Mouse (Mus musculus): ENCODE results near the gene Krt27.

The Krt27 gene

DNA sequence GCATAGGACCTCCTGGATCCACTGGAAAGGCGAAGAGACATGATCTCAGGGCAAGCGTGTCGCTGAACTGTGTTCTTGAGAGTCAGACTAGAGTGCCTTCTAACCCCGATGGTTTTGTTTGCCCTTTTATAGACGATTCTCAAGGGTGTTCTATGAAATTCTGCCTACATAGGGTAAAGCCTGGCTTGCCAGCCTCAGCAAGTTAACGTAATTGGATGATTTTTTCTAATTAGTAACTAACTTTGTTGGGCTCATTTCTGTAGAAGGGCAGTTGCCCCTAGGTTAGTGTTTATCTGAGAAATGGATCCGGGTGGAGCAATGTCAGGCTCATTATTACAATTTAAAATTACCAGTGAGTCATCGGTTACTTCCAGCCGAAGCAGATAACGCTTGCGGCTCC is 28.1 kb downstream of the Krt27 start, which contains the start of gene Krt25:
TSS of gene Krt25 (minus strand) at position 101 of the 400 bp plus-strand sequence.
- DNase-seq, result no peak

DNA sequence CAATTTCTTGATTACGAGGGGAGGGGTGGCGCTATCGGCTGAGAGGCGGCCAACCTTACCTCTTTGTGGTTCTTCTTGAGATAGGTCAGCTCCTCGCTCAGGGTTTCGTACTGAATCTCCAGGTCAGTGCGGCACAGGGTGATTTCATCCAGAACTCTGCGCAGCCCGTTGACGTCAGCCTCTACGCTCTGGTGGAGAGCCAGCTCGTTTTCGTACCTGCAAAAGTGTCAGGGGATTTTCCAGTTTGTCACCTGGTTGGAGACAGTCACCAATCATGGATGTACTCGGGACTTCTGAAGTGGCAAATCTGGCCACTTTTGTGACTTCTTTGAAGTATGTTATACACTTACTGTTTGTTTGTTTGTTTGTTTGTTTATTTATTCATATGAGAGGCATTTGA is 29.8 kb downstream of the Krt27 start:
- DNase-seq, result no peak

DNA sequence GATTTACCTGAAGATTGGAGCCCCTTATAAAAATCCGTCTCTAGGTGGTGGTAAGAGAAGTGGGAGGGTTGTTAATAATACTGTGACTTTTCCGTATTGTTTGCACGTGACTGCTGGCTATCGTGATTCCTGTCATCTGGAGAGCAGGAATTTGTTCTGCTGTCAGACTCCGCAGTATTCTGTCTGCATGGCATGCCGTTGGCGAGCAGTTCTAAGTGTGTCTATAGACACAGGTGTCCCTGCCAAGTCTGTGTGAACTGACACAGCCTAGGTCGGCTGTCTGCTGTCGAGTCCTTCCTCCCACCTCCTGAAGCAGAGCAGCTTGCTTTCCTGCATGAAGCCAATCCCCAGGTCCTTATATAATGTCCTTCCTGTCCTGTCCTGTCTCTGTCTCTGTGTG is 31.8 kb downstream of the Krt27 start:
- DNase-seq, result no peak

DNA sequence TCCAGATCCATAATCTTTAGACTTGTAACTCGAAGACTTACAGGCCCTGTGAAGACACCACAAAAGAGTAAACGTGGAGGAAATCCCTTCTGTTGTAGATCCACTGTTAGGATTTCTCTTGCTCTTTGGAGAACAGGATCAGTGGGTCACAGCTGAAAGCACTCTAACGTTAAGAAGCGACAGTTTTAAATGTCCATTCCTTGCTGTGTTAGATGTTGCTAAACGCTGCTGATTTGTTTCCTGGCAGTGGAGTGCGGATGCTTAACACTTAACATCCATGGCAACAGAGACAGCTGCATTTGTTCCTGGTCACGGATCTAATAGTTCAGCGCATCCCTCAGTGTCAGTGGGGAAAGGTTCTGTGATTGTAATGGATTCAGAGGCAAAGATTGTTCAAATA is 34.4 kb downstream of the Krt27 start:
- no peak for DNase-seq

DNA sequence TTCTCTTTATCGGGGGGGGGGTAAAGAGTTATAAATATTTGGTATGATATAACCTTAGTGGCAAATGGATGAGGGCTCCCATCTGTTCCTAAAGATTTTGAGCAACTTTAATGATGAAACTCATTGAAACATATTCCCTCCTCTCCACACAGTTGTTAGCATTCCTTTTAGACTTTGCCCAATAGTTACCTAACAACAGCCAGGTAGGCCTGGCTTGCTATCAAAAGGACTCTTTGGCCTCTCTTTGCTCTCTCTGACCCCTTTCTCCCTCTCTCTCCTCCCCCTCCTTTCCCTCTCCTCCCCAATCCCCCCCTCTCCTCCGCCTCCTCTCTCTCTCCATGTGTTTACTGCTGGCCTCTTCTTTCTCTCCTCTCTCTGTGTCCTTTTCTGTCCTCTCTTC is 36.3 kb downstream of the Krt27 start:
- DNase-seq, result no peak

DNA sequence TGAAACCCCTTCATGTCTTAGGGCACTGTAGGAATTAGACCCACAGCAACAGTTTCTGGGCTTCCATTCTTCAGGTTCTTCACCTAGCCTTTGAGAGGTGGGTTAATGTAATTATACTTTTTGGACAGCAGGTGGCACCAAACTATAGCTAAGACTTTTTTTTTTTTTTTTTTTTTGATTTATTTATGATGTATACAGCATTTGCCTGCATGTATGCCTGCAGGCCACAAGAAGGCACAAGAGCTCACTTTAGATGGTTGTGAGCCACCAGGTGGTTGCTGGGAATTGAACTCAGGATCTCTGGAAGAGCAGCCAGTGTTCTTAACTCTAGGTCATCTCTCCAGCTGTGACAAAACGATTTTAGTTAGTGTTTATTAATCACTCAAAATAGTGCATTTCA is 40.0 kb downstream of the Krt27 start:
- peak; percentile 3 for DNase-seq

DNA sequence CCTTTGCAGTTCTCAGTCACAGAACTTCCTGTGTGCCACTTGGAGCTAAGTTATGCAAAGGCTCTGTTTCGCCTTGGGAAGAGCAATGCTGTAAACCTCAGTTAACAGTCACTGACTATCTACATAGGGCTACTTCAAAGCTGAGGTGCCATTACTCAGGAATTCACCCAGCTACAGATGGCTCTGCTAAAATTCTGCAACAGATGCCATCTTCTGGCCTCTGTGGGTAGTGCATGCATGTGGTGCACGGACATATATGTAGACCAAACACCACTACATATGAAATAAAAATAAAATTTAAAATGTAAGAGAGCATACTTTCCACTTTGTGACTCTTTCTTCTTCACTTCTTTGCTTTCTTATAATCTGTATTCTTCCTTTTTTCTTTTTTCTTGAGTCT is 43.3 kb downstream of the Krt27 start:
- DNase-seq, result peak; percentile 58
